Mouse (Mus musculus): Measurements from ENCODE around the gene Itpkc.

- TF ChIP-seq POLR2A (IDR thresholded peaks at IDR 0.05; ENCODE audit: control insufficient read depth, low read depth, low read length) (no peak), CTCF (IDR thresholded peaks at IDR 0.05; ENCODE audit: control insufficient read depth, insufficient read depth, insufficient replicate concordance, low read depth, low read length) (no peak)
These were observed 15.8 kb downstream of the Itpkc start for GRCm38 (mm10) chr7:27212626-27213025.
